Comparison of ENCODE assay signal across 8 mouse cellular contexts in genomic region chr1:34738386-34739067, GRCm38 (mm10).
DNase-seq lines count a peak whose midpoint lies in the region; ATAC-seq and TF ChIP-seq lines count a peak whose summit lies in the region.

No protein-coding gene starts in this region.

- TF ChIP-seq EP300 in CH12.LX (IDR thresholded peaks at IDR 0.05; ENCODE audit: low read length) = no peak
- no peak for TF ChIP-seq EP300 in lung, postnatal 0 days (IDR thresholded peaks at IDR 0.05)

- TF ChIP-seq CTCF in CH12.LX (conservative IDR thresholded peaks at IDR 0.05 in 1 of 2, IDR thresholded peaks at IDR 0.05 in 1 of 2; ENCODE audit: low read depth in 2 of 2, low read length in 2 of 2) = peak; percentile 91 to 97
- TF ChIP-seq CTCF in lung, postnatal 0 days (IDR thresholded peaks at IDR 0.05) = peak; percentile 83

- peaks cover 0 to 3% of the 10 kb centered on the region in 2 experiments; a peak in 2 of 4 replicates for H3K4me1 ChIP-seq in CH12.LX (ENCODE audit: control insufficient read depth in 1 of 2, insufficient read depth in 2 of 2)
- H3K4me1 ChIP-seq in lung, postnatal 0 days (ENCODE audit: insufficient read depth, low read depth, low read length) = no peaks in the 10 kb centered on the region

- no peak for TF ChIP-seq POLR2A in CH12.LX (IDR thresholded peaks at IDR 0.05; ENCODE audit: low read depth, low read length)

- dilution Hi-C loops in CH12.LX (cut with MboI; ENCODE audit: extremely low pct_ligation_motif_present, extremely low pct_unique_long_range_greater_than_20kb, low sequenced_read_pairs) = no loop called here

- no peaks in the 10 kb centered on the region for H3K27me3 ChIP-seq in CH12.LX (replicated peaks)
- no peaks in the 10 kb centered on the region for H3K27me3 ChIP-seq in lung, postnatal 0 days (replicated peaks; ENCODE audit: insufficient read depth, low read length)

- no peak overlapping the region for H3K9ac ChIP-seq in CH12.LX (ENCODE audit: insufficient read depth, low read depth)
- H3K9ac ChIP-seq in lung, postnatal 0 days (replicated peaks; ENCODE audit: low read depth) = no peak overlapping the region

- H3K4me3 ChIP-seq in CH12.LX (replicated peaks in 1 of 3; ENCODE audit: low read depth in 2 of 3, low read length in 2 of 3, poor library complexity in 1 of 3) = no peak overlapping the region
- H3K4me3 ChIP-seq in lung, postnatal 0 days (ENCODE audit: low read depth, low read length) = no peak overlapping the region

- DNase-seq in CH12.LX (ENCODE audit: extremely low read depth) = peak; percentile 72
- DNase-seq in NIH3T3 (ENCODE audit: low read depth) = peak; percentile 60
- DNase-seq in cerebellum, adult 9-11 months = peak; percentile 72
- DNase-seq in gastrocnemius, postnatal 4 days (ENCODE audit: low spot score in 2 of 2) = peak; percentile 31 to 68
- DNase-seq in layer of hippocampus, adult 9-10 months (ENCODE audit: low spot score) = peak; percentile 74
- DNase-seq in lung, postnatal 0 days (ENCODE audit: low spot score) = peak; percentile 75
- peak; percentile 74 for DNase-seq in right cerebral cortex, postnatal 4 days

- H3K9me3 ChIP-seq in CH12.LX (replicated peaks; ENCODE audit: low read length) = no peaks in the 10 kb centered on the region
- H3K9me3 ChIP-seq in lung, postnatal 0 days (ENCODE audit: low read length) = no peaks in the 10 kb centered on the region

- no peak overlapping the region for H3K27ac ChIP-seq in CH12.LX (ENCODE audit: insufficient read depth, low read depth)
- H3K27ac ChIP-seq in lung, postnatal 0 days (ENCODE audit: low read length) = no peak overlapping the region

- peak; percentile 44; the same call in 1 of the 2 replicates for ATAC-seq in lung, postnatal 0 days
- no peak for ATAC-seq in monocyte, adult 5-6 weeks (replicated peaks; ENCODE audit: insufficient number of reproducible peaks, low FRiP score, low TSS enrichment, poor library complexity, severe bottlenecking)

- 0 out of 2 replicates have a peak overlapping the region, but pooled peaks have one; percentile 4 for H3K4me2 ChIP-seq in CH12.LX (ENCODE audit: insufficient read depth, low read depth, poor library complexity, severe bottlenecking)
- H3K4me2 ChIP-seq in lung, postnatal 0 days (replicated peaks; ENCODE audit: low read depth, low read length) = no peak overlapping the region

- in situ Hi-C loops in CH12.LX (cut with MboI; ENCODE audit: low pct_ligation_motif_present, low pct_unique_long_range_greater_than_20kb, low sequenced_read_pairs) = loop anchor here (10.0 kb wide), 1 partner anchor 126 kb away; no protein-coding TSS in a partner anchor

- peak; percentile 67 for TF ChIP-seq RAD21 in CH12.LX (IDR thresholded peaks at IDR 0.05; ENCODE audit: low read depth, low read length)

- H3K36me3 ChIP-seq in CH12.LX (replicated peaks in 1 of 2; ENCODE audit: control insufficient read depth in 1 of 2, insufficient read depth in 1 of 2, low read length in 1 of 2) = no peaks in the 10 kb centered on the region
- H3K36me3 ChIP-seq in lung, postnatal 0 days (ENCODE audit: insufficient read depth, low read length) = no peaks in the 10 kb centered on the region

- WGBS in lung, postnatal 0 days = 27% methylated on average over 14 of the region's 14 CpGs

- H3K79me2 ChIP-seq in CH12.LX (replicated peaks; ENCODE audit: control insufficient read depth, extremely low read depth, insufficient read depth, poor library complexity, severe bottlenecking) = no peaks in the 10 kb centered on the region

TF ChIP-seq in CH12.LX, 34 proteins besides CTCF, POLR2A, EP300 and RAD21:
- TF ChIP-seq ZC3H11A (IDR thresholded peaks at IDR 0.05; ENCODE audit: low read depth, low read length) = peak; percentile 2; the same call in 1 of the 2 replicates
- TF ChIP-seq MYC (IDR thresholded peaks at IDR 0.05; ENCODE audit: low read depth, low read length) = no peak
- peak; percentile 89 for TF ChIP-seq SMC3 (IDR thresholded peaks at IDR 0.05; ENCODE audit: low read depth, low read length)
- TF ChIP-seq NELFE (IDR thresholded peaks at IDR 0.05; ENCODE audit: low read depth, low read length) = no peak
TF ChIP-seq in CH12.LX: peak in this region for 2.
